Mouse (Mus musculus): ENCODE results near the gene Cltrn. TPM values are rescaled to one million over a fixed set of nuclear protein-coding genes. Genes with fewer than 3 reads are reported as not detected.

Cltrn gene
- total and polyA plus RNA-seq, 3 experiments: not detected

DNA sequence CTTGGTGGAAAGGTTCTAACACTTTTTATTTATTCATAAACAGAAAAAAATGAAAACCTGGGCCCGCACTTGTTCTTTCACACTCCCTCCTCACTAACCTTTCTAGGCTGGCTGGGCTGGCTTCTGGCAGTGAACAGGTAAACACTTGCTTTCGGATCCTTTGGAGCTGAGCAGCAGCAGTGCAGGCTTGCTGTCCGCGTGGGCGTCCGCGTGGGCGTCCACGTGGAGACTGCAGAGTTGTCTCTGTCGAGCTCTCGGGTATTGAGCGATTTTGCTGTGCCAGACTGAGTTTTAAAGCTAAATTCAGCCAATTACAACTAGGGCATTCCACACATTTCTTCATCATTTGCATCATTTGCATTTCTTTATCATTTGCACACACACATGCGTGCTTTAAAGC, 46.6 kb upstream of the Cltrn start:
- Histone ChIP-seq H3K9me3 (replicated peaks; ENCODE audit: low read length) (no peaks in the 10 kb centered on the region), H3K4me1 (ENCODE audit: control insufficient read depth in 1 of 2, insufficient read depth in 2 of 2) (no peaks in the 10 kb centered on the region; a peak in 1 of 4 replicates)
- dilution Hi-C loops (cut with MboI; ENCODE audit: extremely low pct_ligation_motif_present, extremely low pct_unique_long_range_greater_than_20kb, low sequenced_read_pairs): no loop called here

DNA sequence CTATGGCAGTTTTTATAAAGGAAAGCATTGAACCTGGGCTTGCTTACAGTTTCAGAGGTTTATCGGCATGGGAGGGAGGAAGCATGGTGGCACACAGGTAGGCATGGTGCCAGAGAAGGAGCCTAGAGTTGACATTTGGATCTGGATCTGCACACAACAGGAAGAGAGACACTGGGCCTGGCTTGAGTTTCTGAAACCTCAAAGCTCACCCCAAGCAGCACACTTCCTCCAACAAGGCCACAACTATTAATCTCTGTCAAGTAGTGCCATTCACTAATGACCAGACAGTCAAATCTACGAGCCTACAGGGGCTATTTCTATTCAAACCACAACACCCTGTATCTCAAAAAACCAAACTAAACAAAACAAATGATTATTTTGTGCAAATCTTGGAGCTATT, 41.9 kb upstream of the Cltrn start:
- dilution Hi-C loops (cut with MboI; ENCODE audit: extremely low pct_ligation_motif_present, extremely low pct_unique_long_range_greater_than_20kb, low sequenced_read_pairs): no loop called here
- DNase-seq (ENCODE audit: extremely low read depth): no peak
- H3K79me2 ChIP-seq (replicated peaks; ENCODE audit: control insufficient read depth, extremely low read depth, insufficient read depth, poor library complexity, severe bottlenecking): no peaks in the 10 kb centered on the region
- in situ Hi-C loops (cut with MboI; ENCODE audit: low pct_ligation_motif_present, low pct_unique_long_range_greater_than_20kb, low sequenced_read_pairs): no loop called here
- H3K4me3 ChIP-seq (replicated peaks in 1 of 3; ENCODE audit: low read depth in 2 of 3, low read length in 2 of 3, poor library complexity in 1 of 3): no peak overlapping the region
- no peak overlapping the region for H3K9ac ChIP-seq (ENCODE audit: insufficient read depth, low read depth)
- no peaks in the 10 kb centered on the region for H3K9me3 ChIP-seq (replicated peaks; ENCODE audit: low read length)
- no peak overlapping the region for H3K27ac ChIP-seq (ENCODE audit: insufficient read depth, low read depth)
- no peaks in the 10 kb centered on the region for H3K36me3 ChIP-seq (replicated peaks in 1 of 2; ENCODE audit: control insufficient read depth in 1 of 2, insufficient read depth in 1 of 2, low read length in 1 of 2)
- no peak overlapping the region for H3K4me2 ChIP-seq (ENCODE audit: insufficient read depth, low read depth, poor library complexity, severe bottlenecking)
- no peaks in the 10 kb centered on the region for H3K27me3 ChIP-seq (replicated peaks)
- no peak for TF ChIP-seq POLR2AphosphoS2 (IDR thresholded peaks at IDR 0.05; ENCODE audit: low read depth, low read length)
- TF ChIP-seq NELFE (IDR thresholded peaks at IDR 0.05; ENCODE audit: low read depth, low read length): no peak
- no peak for TF ChIP-seq MYC (IDR thresholded peaks at IDR 0.05; ENCODE audit: low read depth, low read length)
- TF ChIP-seq BHLHE40 (IDR thresholded peaks at IDR 0.05; ENCODE audit: low read depth, low read length): no peak
- no peak for TF ChIP-seq TCF12 (IDR thresholded peaks at IDR 0.05; ENCODE audit: low read depth, low read length)
- TF ChIP-seq RAD21 (IDR thresholded peaks at IDR 0.05; ENCODE audit: low read depth, low read length): no peak
- TF ChIP-seq CHD2 (IDR thresholded peaks at IDR 0.05; ENCODE audit: low read length): no peak
- H3K4me1 ChIP-seq (ENCODE audit: control insufficient read depth in 1 of 2, insufficient read depth in 2 of 2): no peaks in the 10 kb centered on the region; a peak in 1 of 4 replicates

More for the DNA sequence above, 46.6 kb upstream of the Cltrn start:
- Histone ChIP-seq H3K4me2 (ENCODE audit: insufficient read depth, low read depth, poor library complexity, severe bottlenecking) (no peak overlapping the region), H3K4me3 (replicated peaks in 1 of 3; ENCODE audit: low read depth in 2 of 3, low read length in 2 of 3, poor library complexity in 1 of 3) (no peak overlapping the region), H3K79me2 (replicated peaks; ENCODE audit: control insufficient read depth, extremely low read depth, insufficient read depth, poor library complexity, severe bottlenecking) (no peaks in the 10 kb centered on the region), H3K27me3 (replicated peaks) (no peaks in the 10 kb centered on the region), H3K27ac (ENCODE audit: insufficient read depth, low read depth) (no peak overlapping the region), H3K9ac (ENCODE audit: insufficient read depth, low read depth) (no peak overlapping the region), H3K36me3 (replicated peaks in 1 of 2; ENCODE audit: control insufficient read depth in 1 of 2, insufficient read depth in 1 of 2, low read length in 1 of 2) (no peaks in the 10 kb centered on the region)
- in situ Hi-C loops (cut with MboI; ENCODE audit: low pct_ligation_motif_present, low pct_unique_long_range_greater_than_20kb, low sequenced_read_pairs): no loop called here
- no peak for TF ChIP-seq ELF1 (IDR thresholded peaks at IDR 0.05; ENCODE audit: low read depth, low read length)
- no peak for TF ChIP-seq SMC3 (IDR thresholded peaks at IDR 0.05; ENCODE audit: low read depth, low read length)
- TF ChIP-seq NELFE (IDR thresholded peaks at IDR 0.05; ENCODE audit: low read depth, low read length): no peak
- TF ChIP-seq TCF12 (IDR thresholded peaks at IDR 0.05; ENCODE audit: low read depth, low read length): no peak
- TF ChIP-seq MEF2A (IDR thresholded peaks at IDR 0.05; ENCODE audit: borderline replicate concordance, low read depth, low read length): no peak
- no peak for TF ChIP-seq JUN (IDR thresholded peaks at IDR 0.05; ENCODE audit: insufficient read depth, low read depth, low read length)
- no peak for TF ChIP-seq UBTF (IDR thresholded peaks at IDR 0.05; ENCODE audit: low read depth, low read length)
- TF ChIP-seq RAD21 (IDR thresholded peaks at IDR 0.05; ENCODE audit: low read depth, low read length): no peak
- no peak for TF ChIP-seq PAX5 (IDR thresholded peaks at IDR 0.05; ENCODE audit: low read length)
- TF ChIP-seq USF1 (IDR thresholded peaks at IDR 0.05; ENCODE audit: low read depth, low read length): no peak
- TF ChIP-seq ZKSCAN1 (IDR thresholded peaks at IDR 0.05; ENCODE audit: borderline replicate concordance, low read depth, low read length): no peak
- TF ChIP-seq JUND (conservative IDR thresholded peaks at IDR 0.05; ENCODE audit: low read depth, low read length): no peak
- no peak for TF ChIP-seq ZNF384 (IDR thresholded peaks at IDR 0.05; ENCODE audit: low read depth, low read length)
- no peak for TF ChIP-seq MAZ (IDR thresholded peaks at IDR 0.05; ENCODE audit: low read depth, low read length)
- TF ChIP-seq CHD1 (IDR thresholded peaks at IDR 0.05; ENCODE audit: low read depth, low read length): no peak
- no peak for TF ChIP-seq ZMIZ1 (IDR thresholded peaks at IDR 0.05; ENCODE audit: low read depth, low read length)
- no peak for TF ChIP-seq MXI1 (IDR thresholded peaks at IDR 0.05; ENCODE audit: low read depth, low read length)
- no peak for DNase-seq (ENCODE audit: extremely low read depth)
